Mouse (Mus musculus): ENCODE results near the gene Olfr317. TPM values are rescaled to one million over a fixed set of nuclear protein-coding genes. Genes with fewer than 3 reads are reported as not detected.

Olfr317 gene
- polyA plus RNA-seq, 1 experiment from 2014 or later: not detected

- H3K36me3 ChIP-seq: no peaks in the 10 kb centered on the region
- 85% methylated on average over 11 of the region's 11 CpGs for WGBS
- no peaks in the 10 kb centered on the region for H3K4me1 ChIP-seq
- no peak overlapping the region for H3K27ac ChIP-seq
- no peak for DNase-seq (ENCODE audit: low spot score)
- no peaks in the 10 kb centered on the region for H3K9me3 ChIP-seq (replicated peaks)
- no peak overlapping the region for H3K4me3 ChIP-seq
- no peaks in the 10 kb centered on the region for H3K27me3 ChIP-seq (ENCODE audit: low read depth, poor library complexity, severe bottlenecking)
Observed at GRCm38 (mm10) chr11:58709086-58709485, 29.9 kb downstream of the Olfr317 start.

GRCm38 (mm10) chr11:58698862-58699261, 40.1 kb downstream of the Olfr317 start, which contains the start of gene Olfr319:
Gene Olfr319, plus strand, starts transcription at chr11:58699162.
- 85% methylated on average over 3 of the region's 3 CpGs for WGBS
- no peaks in the 10 kb centered on the region for H3K4me1 ChIP-seq
- DNase-seq (ENCODE audit: low spot score): no peak

More at GRCm38 (mm10) chr11:58698862-58699261, 40.1 kb downstream of the Olfr317 start, which contains the start of gene Olfr319:
- Histone ChIP-seq H3K9me3 (replicated peaks) (peaks cover 4% of the 10 kb centered on the region; the same call in 1 of the 2 replicates), H3K27ac (no peak within 1 kb of the TSS), H3K4me3 (no peak within 1 kb of the TSS), H3K27me3 (ENCODE audit: low read depth, poor library complexity, severe bottlenecking) (no peaks in the 10 kb centered on the region), H3K36me3 (no peaks in the 10 kb centered on the region)

Other genes with a start within 250 kb of the Olfr317 start
- not detected in 2 replicates for gene Olfr332, start 246.7 kb downstream of the Olfr317 start, polyA plus RNA-seq (2016; fragmentation: Nextera tagmentation; extraction: Ambion mirVana)
- gene Olfr331, start 236.6 kb downstream of the Olfr317 start, polyA plus RNA-seq (2016; fragmentation: Nextera tagmentation; extraction: Ambion mirVana): not detected in 2 replicates
- gene Olfr330, start 204.4 kb downstream of the Olfr317 start, polyA plus RNA-seq (2016; fragmentation: Nextera tagmentation; extraction: Ambion mirVana): not detected in 2 replicates
- not detected in 2 replicates for gene Olfr329-ps, start 192.8 kb downstream of the Olfr317 start, polyA plus RNA-seq (2016; fragmentation: Nextera tagmentation; extraction: Ambion mirVana)
- gene Olfr328, start 183.6 kb downstream of the Olfr317 start, polyA plus RNA-seq (2016; fragmentation: Nextera tagmentation; extraction: Ambion mirVana): 0.05 TPM in 1 of 2 replicates, not detected in the other
- gene Olfr224, start 168.7 kb downstream of the Olfr317 start, polyA plus RNA-seq (2016; fragmentation: Nextera tagmentation; extraction: Ambion mirVana): not detected in 2 replicates
- not detected in 2 replicates for gene Olfr325, start 161.5 kb downstream of the Olfr317 start, polyA plus RNA-seq (2016; fragmentation: Nextera tagmentation; extraction: Ambion mirVana)
- gene Olfr324, start 144.1 kb downstream of the Olfr317 start, polyA plus RNA-seq (2016; fragmentation: Nextera tagmentation; extraction: Ambion mirVana): not detected in 2 replicates
- gene 2210407C18Rik, start 123.1 kb downstream of the Olfr317 start, polyA plus RNA-seq (2016; fragmentation: Nextera tagmentation; extraction: Ambion mirVana): not detected in 2 replicates
- gene Olfr323, start 108.7 kb downstream of the Olfr317 start, polyA plus RNA-seq (2016; fragmentation: Nextera tagmentation; extraction: Ambion mirVana): not detected in 2 replicates
- gene Trim58, start 98.7 kb downstream of the Olfr317 start, polyA plus RNA-seq (2016; fragmentation: Nextera tagmentation; extraction: Ambion mirVana): 0.29 and 0.30 TPM in 2 replicates
- gene Olfr322, start 80.4 kb downstream of the Olfr317 start, polyA plus RNA-seq (2016; fragmentation: Nextera tagmentation; extraction: Ambion mirVana): not detected in 2 replicates
- gene Olfr320, start 58.1 kb downstream of the Olfr317 start, polyA plus RNA-seq (2016; fragmentation: Nextera tagmentation; extraction: Ambion mirVana): not detected in 2 replicates
- not detected in 2 replicates for gene Olfr319, start 40.0 kb downstream of the Olfr317 start, polyA plus RNA-seq (2016; fragmentation: Nextera tagmentation; extraction: Ambion mirVana)
- gene Olfr318, start 15.2 kb downstream of the Olfr317 start, polyA plus RNA-seq (2016; fragmentation: Nextera tagmentation; extraction: Ambion mirVana): not detected in 2 replicates
- not detected in 2 replicates for gene Olfr316, start 13.5 kb upstream of the Olfr317 start, polyA plus RNA-seq (2016; fragmentation: Nextera tagmentation; extraction: Ambion mirVana)
- not detected in 2 replicates for gene Olfr315, start 34.0 kb upstream of the Olfr317 start, polyA plus RNA-seq (2016; fragmentation: Nextera tagmentation; extraction: Ambion mirVana)
- gene Olfr314, start 43.7 kb upstream of the Olfr317 start, polyA plus RNA-seq (2016; fragmentation: Nextera tagmentation; extraction: Ambion mirVana): not detected in 2 replicates
- not detected in 2 replicates for gene Fam183b, start 62.7 kb upstream of the Olfr317 start, polyA plus RNA-seq (2016; fragmentation: Nextera tagmentation; extraction: Ambion mirVana)
- gene Olfr313, start 75.8 kb upstream of the Olfr317 start, polyA plus RNA-seq (2016; fragmentation: Nextera tagmentation; extraction: Ambion mirVana): not detected in 2 replicates
- gene Olfr312, start 90.0 kb upstream of the Olfr317 start, polyA plus RNA-seq (2016; fragmentation: Nextera tagmentation; extraction: Ambion mirVana): not detected in 2 replicates
- not detected in 2 replicates for gene Olfr311, start 100.0 kb upstream of the Olfr317 start, polyA plus RNA-seq (2016; fragmentation: Nextera tagmentation; extraction: Ambion mirVana)
- 7.8 and 11.0 TPM in 2 replicates for gene Gm12258, start 107.9 kb upstream of the Olfr317 start, polyA plus RNA-seq (2016; fragmentation: Nextera tagmentation; extraction: Ambion mirVana)
- gene 2810021J22Rik, start 128.0 kb upstream of the Olfr317 start, polyA plus RNA-seq (2016; fragmentation: Nextera tagmentation; extraction: Ambion mirVana): 8.6 and 10.9 TPM in 2 replicates
- gene Zfp39, start 165.0 kb upstream of the Olfr317 start, polyA plus RNA-seq (2016; fragmentation: Nextera tagmentation; extraction: Ambion mirVana): 5.7 and 6.9 TPM in 2 replicates
- gene Btnl10, start 178.7 kb upstream of the Olfr317 start, polyA plus RNA-seq (2016; fragmentation: Nextera tagmentation; extraction: Ambion mirVana): 0.05 TPM in 1 of 2 replicates, not detected in the other
- gene Rnf187, start 199.7 kb upstream of the Olfr317 start, polyA plus RNA-seq (2016; fragmentation: Nextera tagmentation; extraction: Ambion mirVana): 222 and 238 TPM in 2 replicates
- gene Hist3h2ba, start 209.7 kb upstream of the Olfr317 start, polyA plus RNA-seq (2016; fragmentation: Nextera tagmentation; extraction: Ambion mirVana): 3.2 and 4.5 TPM in 2 replicates
- 8.4 and 11.3 TPM in 2 replicates for gene Hist3h2a, start 215.5 kb upstream of the Olfr317 start, polyA plus RNA-seq (2016; fragmentation: Nextera tagmentation; extraction: Ambion mirVana)
- gene Trim17, start 215.5 kb upstream of the Olfr317 start, polyA plus RNA-seq (2016; fragmentation: Nextera tagmentation; extraction: Ambion mirVana): 0.31 and 0.35 TPM in 2 replicates
- gene Trim11, start 238.9 kb upstream of the Olfr317 start, polyA plus RNA-seq (2016; fragmentation: Nextera tagmentation; extraction: Ambion mirVana): 17.8 and 20.7 TPM in 2 replicates

Measured in limb, embryonic 10.5 days (tissue).